Mouse (Mus musculus): ENCODE data around the gene Plekha4.

DNA sequence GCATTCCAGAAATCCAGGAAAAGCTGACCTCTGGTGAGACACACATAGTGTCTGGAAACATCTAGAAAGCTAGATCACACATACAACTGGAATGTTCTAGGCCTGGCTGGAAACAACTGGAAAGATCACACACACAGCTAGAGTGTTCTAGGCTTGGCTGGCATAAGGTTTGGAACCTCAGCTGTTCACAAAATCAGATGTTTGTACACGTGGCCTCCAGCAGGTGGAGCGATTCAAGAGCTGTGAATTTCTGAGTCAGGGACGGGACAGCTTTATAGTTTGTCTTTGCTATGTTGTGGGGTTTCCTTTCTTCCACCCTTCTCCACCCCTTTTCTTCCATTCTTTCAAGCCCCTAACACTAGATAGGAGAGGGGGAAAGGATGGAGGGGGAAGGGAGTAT, 49.1 kb upstream of the Plekha4 start:
- TF ChIP-seq CTCF (IDR thresholded peaks at IDR 0.05; ENCODE audit: control insufficient read depth, insufficient read depth, insufficient replicate concordance, low read depth, low read length) (no peak), POLR2A (IDR thresholded peaks at IDR 0.05; ENCODE audit: control insufficient read depth, low read depth, low read length) (no peak)

Data from testis, adult 2 months (tissue).